Mouse (Mus musculus) adrenal gland (tissue): ENCODE measurements at regions not wholly inside any gene's neighbourhood (a gene's known extent, or its start where the extent isn't known, plus 50 kb on each side); places are given as distances from the start of the nearest gene placed in this dataset.

ENCODE experiments used
- intact Hi-C: fragments of 180-260 bp; cut with DNase I; formaldehyde crosslinking; loops from one replicate; pipeline ENCODE4 v1.15.1; 2025

- intact Hi-C loops, result no loop called here
Measured at GRCm38 (mm10) chr12:29118336-29118735, 366.7 kb downstream of the Eipr1 start.

- intact Hi-C loops, result loop anchor here (10.0 kb wide), 2 partner anchors 146 to 416 kb away; no protein-coding TSS in a partner anchor
Measured at GRCm38 (mm10) chr12:29121159-29121558, 369.6 kb downstream of the Eipr1 start.

GRCm38 (mm10) chr12:29122931-29123330 is 371.3 kb downstream of the Eipr1 start:
- intact Hi-C loops, result loop anchor here (10.0 kb wide), 2 partner anchors 148 to 418 kb away; no protein-coding TSS in a partner anchor

GRCm38 (mm10) chr12:29124079-29124668 is 372.6 kb downstream of the Eipr1 start:
- intact Hi-C loops, result loop anchor here (10.0 kb wide), 2 partner anchors 149 to 419 kb away; no protein-coding TSS in a partner anchor

GRCm38 (mm10) chr12:29128844-29129243 is 377.2 kb downstream of the Eipr1 start:
- intact Hi-C loops, result loop anchor here (5.0 to 10.0 kb wide), 4 partner anchors 62 to 424 kb away; no protein-coding TSS in a partner anchor

GRCm38 (mm10) chr12:29129331-29129730 is 377.7 kb downstream of the Eipr1 start:
- intact Hi-C loops, result loop anchor here (5.0 to 10.0 kb wide), 4 partner anchors 62 to 425 kb away; no protein-coding TSS in a partner anchor

- intact Hi-C loops, result no loop called here
Measured at GRCm38 (mm10) chr12:29134326-29134725, 382.7 kb downstream of the Eipr1 start.

GRCm38 (mm10) chr12:29136850-29137268 is 385.3 kb downstream of the Eipr1 start:
- intact Hi-C loops, result no loop called here

- intact Hi-C loops, result no loop called here
Measured at GRCm38 (mm10) chr12:29137455-29137854, 385.9 kb downstream of the Eipr1 start.

GRCm38 (mm10) chr12:29140576-29140975 is 387.6 kb upstream of the Myt1l start:
- intact Hi-C loops, result no loop called here

- intact Hi-C loops, result no loop called here
Measured at GRCm38 (mm10) chr12:29141132-29141531, 387.1 kb upstream of the Myt1l start.

GRCm38 (mm10) chr12:29141855-29142254 is 386.3 kb upstream of the Myt1l start:
- intact Hi-C loops, result no loop called here

- intact Hi-C loops, result no loop called here
Measured at GRCm38 (mm10) chr12:29143297-29143696, 384.9 kb upstream of the Myt1l start.

GRCm38 (mm10) chr12:29160920-29161319 is 367.3 kb upstream of the Myt1l start:
- intact Hi-C loops, result no loop called here

GRCm38 (mm10) chr12:29161546-29161945 is 366.6 kb upstream of the Myt1l start:
- intact Hi-C loops, result no loop called here

GRCm38 (mm10) chr12:29164701-29165100 is 363.5 kb upstream of the Myt1l start:
- intact Hi-C loops, result no loop called here

- intact Hi-C loops, result no loop called here
Measured at GRCm38 (mm10) chr12:29166316-29166715, 361.9 kb upstream of the Myt1l start.

- intact Hi-C loops, result no loop called here
Measured at GRCm38 (mm10) chr12:29167922-29168321, 360.3 kb upstream of the Myt1l start.

- intact Hi-C loops, result no loop called here
Measured at GRCm38 (mm10) chr12:29175698-29176440, 352.3 kb upstream of the Myt1l start.

GRCm38 (mm10) chr12:29177145-29177544 is 351.0 kb upstream of the Myt1l start:
- intact Hi-C loops, result no loop called here

GRCm38 (mm10) chr12:29178168-29178895 is 349.9 kb upstream of the Myt1l start:
- intact Hi-C loops, result no loop called here

- intact Hi-C loops, result no loop called here
Measured at GRCm38 (mm10) chr12:29179405-29179804, 348.8 kb upstream of the Myt1l start.
